Mouse (Mus musculus) embryonic facial prominence, embryonic 11.5 days (tissue): ENCODE measurements around the gene Defb36. TPM values are rescaled to one million over a fixed set of nuclear protein-coding genes. Genes with fewer than 3 reads are reported as not detected.

ENCODE experiments used
- ATAC-seq: fragments of 200-750 bp; cut with Nextera tagmentation; replicated peaks from 2 replicates; pipeline ENCODE4 v1.8.0; 2017; ENCODE audit warnings: low read depth; ENCODE audit not compliant: insufficient number of reproducible peaks, low FRiP score, low TSS enrichment
- DNase-seq: peaks from one replicate; pipeline ENCODE4 v3.0.0-alpha.2; 2015; ENCODE audit warnings: low spot score
- H3K27ac ChIP-seq: fragments of 300-500 bp; sonication (generic); replicated peaks from 2 replicates; pipeline ENCODE4 v1.5.1; 2014; ENCODE audit warnings: mild to moderate bottlenecking, low read depth, low read length, control low read depth
- H3K27me3 ChIP-seq: fragments of 300-500 bp; sonication (generic); 2 replicates; pipeline ENCODE4 v1.6.1; 2014; ENCODE audit warnings: mild to moderate bottlenecking, low read length, moderate library complexity, mixed read lengths; ENCODE audit not compliant: control insufficient read depth, insufficient read depth
- H3K36me3 ChIP-seq: fragments of 300-500 bp; sonication (generic); replicated peaks from 2 replicates; pipeline ENCODE4 v1.6.1; 2014; ENCODE audit warnings: low read depth, mild to moderate bottlenecking, low read length, moderate library complexity, mixed read lengths; ENCODE audit not compliant: control insufficient read depth, insufficient read depth
- H3K4me1 ChIP-seq: fragments of 300-500 bp; sonication (generic); 2 replicates; pipeline ENCODE4 v1.6.1; 2014; ENCODE audit warnings: low read length, mixed read lengths; ENCODE audit not compliant: control insufficient read depth, insufficient read depth
- H3K4me2 ChIP-seq: fragments of 300-500 bp; sonication (generic); 2 replicates; pipeline ENCODE4 v1.6.1; 2014; ENCODE audit warnings: low read depth, mild to moderate bottlenecking, control low read depth, low read length, moderate library complexity
- H3K4me3 ChIP-seq: fragments of 300-500 bp; sonication (generic); 2 replicates; pipeline ENCODE4 v1.5.1; 2014; ENCODE audit warnings: low read depth, low read length, control low read depth
- H3K9ac ChIP-seq: fragments of 300-500 bp; sonication (generic); replicated peaks from 2 replicates; pipeline ENCODE4 v1.6.1; 2014; ENCODE audit warnings: mild to moderate bottlenecking, control low read depth, low read length
- H3K9me3 ChIP-seq: fragments of 300-500 bp; sonication (generic); replicated peaks from 2 replicates; pipeline ENCODE4 v1.6.1; 2016; ENCODE audit warnings: mild to moderate bottlenecking, low read length, inconsistent platforms, mixed read lengths; ENCODE audit not compliant: control insufficient read depth
- WGBS: fragments of 180-500 bp; shearing (Covaris S2); extraction: QIAGEN DNeasy Blood & Tissue Kit; methylation state at CpG from one replicate; pipeline ENCODE4 v1.1.7; 2014; 5-methylcytosine and 5-hydroxymethylcytosine counted together
- polyA plus RNA-seq: library from polyadenylated mRNA; unstranded; fragments of >200 nt; fragmentation: Nextera tagmentation; extraction: Ambion mirVana; gene quantifications from 2 replicates; pipeline ENCODE4 v1.2.1, GENCODE M21; 2014

The Defb36 gene
- polyA plus RNA-seq, 1 experiment from 2014 or later = not detected

GRCm38 (mm10) chr2:152580612-152581011 lies 23.5 kb upstream of the Defb36 start:
- Histone ChIP-seq H3K9me3 (no peaks in the 10 kb centered on the region), H3K27ac (no peak overlapping the region), H3K4me2 (no peak overlapping the region), H3K4me1 (no peaks in the 10 kb centered on the region), H3K27me3 (no peaks in the 10 kb centered on the region), H3K9ac (no peak overlapping the region), H3K36me3 (no peaks in the 10 kb centered on the region), H3K4me3 (no peak overlapping the region)
- DNase-seq = no peak
- WGBS = 89% methylated on average over 11 of the region's 11 CpGs
- no peak for ATAC-seq

GRCm38 (mm10) chr2:152586926-152587560 lies 17.1 kb upstream of the Defb36 start:
- Histone ChIP-seq H3K27ac (no peak overlapping the region), H3K4me3 (no peak overlapping the region), H3K9ac (no peak overlapping the region), H3K9me3 (no peaks in the 10 kb centered on the region), H3K4me1 (no peaks in the 10 kb centered on the region), H3K27me3 (no peaks in the 10 kb centered on the region), H3K4me2 (no peak overlapping the region), H3K36me3 (no peaks in the 10 kb centered on the region)
- 73% methylated on average over 4 of the region's 4 CpGs for WGBS
- no peak for ATAC-seq
- peak; percentile 27 for DNase-seq

GRCm38 (mm10) chr2:152588450-152588849 lies 15.7 kb upstream of the Defb36 start:
- Histone ChIP-seq H3K4me1 (no peaks in the 10 kb centered on the region), H3K4me3 (no peak overlapping the region), H3K9me3 (no peaks in the 10 kb centered on the region), H3K9ac (no peak overlapping the region), H3K4me2 (no peak overlapping the region), H3K36me3 (no peaks in the 10 kb centered on the region), H3K27ac (no peak overlapping the region), H3K27me3 (no peaks in the 10 kb centered on the region)
- DNase-seq (no peak), ATAC-seq (no peak)
- WGBS = 33% methylated on average over 2 of the region's 2 CpGs

GRCm38 (mm10) chr2:152589021-152589420 lies 15.1 kb upstream of the Defb36 start:
- no peak for DNase-seq

GRCm38 (mm10) chr2:152599299-152599698 lies 4.8 kb upstream of the Defb36 start, which contains the start of gene Defb45:
Defb45 (minus strand) TSS chr2:152599399.
- WGBS = 60% methylated on average over 7 of the region's 7 CpGs
- ATAC-seq = no peak
- Histone ChIP-seq H3K9me3 (no peaks in the 10 kb centered on the region), H3K36me3 (no peaks in the 10 kb centered on the region), H3K27me3 (no peaks in the 10 kb centered on the region), H3K4me2 (no peak within 1 kb of the TSS), H3K9ac (no peak within 1 kb of the TSS), H3K27ac (no peak within 1 kb of the TSS), H3K4me1 (no peaks in the 10 kb centered on the region), H3K4me3 (no peak within 1 kb of the TSS)
- DNase-seq = no peak

More at GRCm38 (mm10) chr2:152589021-152589420, 15.1 kb upstream of the Defb36 start:
- H3K36me3 ChIP-seq = no peaks in the 10 kb centered on the region
- no peak overlapping the region for H3K4me2 ChIP-seq
- H3K4me1 ChIP-seq = no peaks in the 10 kb centered on the region
- 33% methylated on average over 6 of the region's 6 CpGs for WGBS
- H3K27ac ChIP-seq = no peak overlapping the region
- no peak overlapping the region for H3K4me3 ChIP-seq
- no peaks in the 10 kb centered on the region for H3K9me3 ChIP-seq
- H3K9ac ChIP-seq = no peak overlapping the region
- no peak for ATAC-seq
- no peaks in the 10 kb centered on the region for H3K27me3 ChIP-seq

GRCm38 (mm10) chr2:152600076-152600475 lies 4.1 kb upstream of the Defb36 start:
- Histone ChIP-seq H3K27me3 (no peaks in the 10 kb centered on the region), H3K27ac (no peak overlapping the region), H3K4me1 (no peaks in the 10 kb centered on the region), H3K36me3 (no peaks in the 10 kb centered on the region), H3K4me2 (no peak overlapping the region), H3K9ac (no peak overlapping the region), H3K9me3 (no peaks in the 10 kb centered on the region), H3K4me3 (no peak overlapping the region)
- no peak for DNase-seq
- ATAC-seq = no peak
- 86% methylated on average over 6 of the region's 6 CpGs for WGBS

- no peak overlapping the region for H3K4me3 ChIP-seq
- no peaks in the 10 kb centered on the region for H3K36me3 ChIP-seq
- ATAC-seq (no peak), DNase-seq (no peak)
- 77% methylated on average over 4 of the region's 4 CpGs for WGBS
- no peak overlapping the region for H3K27ac ChIP-seq
- no peak overlapping the region for H3K4me2 ChIP-seq
- no peaks in the 10 kb centered on the region for H3K27me3 ChIP-seq
- no peak overlapping the region for H3K9ac ChIP-seq
- H3K9me3 ChIP-seq = no peaks in the 10 kb centered on the region
- no peaks in the 10 kb centered on the region for H3K4me1 ChIP-seq
Measured at GRCm38 (mm10) chr2:152601275-152601960, 2.7 kb upstream of the Defb36 start.

- 69% methylated on average over 6 of the region's 6 CpGs for WGBS
- Histone ChIP-seq H3K9me3 (no peaks in the 10 kb centered on the region), H3K27me3 (no peaks in the 10 kb centered on the region), H3K4me1 (no peaks in the 10 kb centered on the region), H3K36me3 (no peaks in the 10 kb centered on the region), H3K4me2 (no peak overlapping the region), H3K27ac (no peak overlapping the region), H3K4me3 (no peak overlapping the region), H3K9ac (no peak overlapping the region)
- ATAC-seq (no peak), DNase-seq (no peak)
Measured at GRCm38 (mm10) chr2:152607746-152608145, 3.6 kb downstream of the Defb36 start.
